Mouse (Mus musculus) brown adipose tissue, adult 24 weeks (tissue): ENCODE measurements around the gene Klhdc9. TPM values are rescaled to one million over a fixed set of nuclear protein-coding genes. Genes with fewer than 3 reads are reported as not detected.

Source experiments
- H3K27ac ChIP-seq: fragments of 200-500 bp; replicated peaks from 2 replicates; pipeline ENCODE4 v1.5.1; 2012; ENCODE audit warnings: low read depth, mild to moderate bottlenecking, low read length
- H3K4me1 ChIP-seq: fragments of 200-500 bp; 2 replicates; pipeline ENCODE4 v1.6.1; 2012; ENCODE audit warnings: low read length, mixed read lengths; ENCODE audit not compliant: control insufficient read depth, insufficient read depth, insufficient read length
- H3K4me3 ChIP-seq: fragments of 200-500 bp; 2 replicates; pipeline ENCODE4 v1.5.1; 2012; ENCODE audit warnings: low read depth, mild to moderate bottlenecking, low read length, moderate library complexity; ENCODE audit not compliant: insufficient read depth
- polyA plus RNA-seq: library from polyadenylated mRNA; stranded (reverse); fragments of >200 nt; gene quantifications from 2 replicates; pipeline ENCODE4 v1.2.4, GENCODE M21; 2012; ENCODE audit not compliant: missing spikeins, insufficient read depth, insufficient read length

The Klhdc9 gene
- polyA plus RNA-seq, 1 experiment, result not detected

- H3K4me3 ChIP-seq, result no peak overlapping the region
- H3K4me1 ChIP-seq, result no peaks in the 10 kb centered on the region
- no peak overlapping the region for H3K27ac ChIP-seq
Measured at GRCm38 (mm10) chr1:171372880-171373279, 12.3 kb upstream of the Klhdc9 start.

GRCm38 (mm10) chr1:171369845-171370556 lies 9.4 kb upstream of the Klhdc9 start, which contains the start of gene Nectin4:
Gene Nectin4 (plus strand): TSS chr1:171370099.
- Histone ChIP-seq H3K4me3 (no peak within 1 kb of the TSS), H3K27ac (no peak within 1 kb of the TSS)

GRCm38 (mm10) chr1:171365934-171366333 lies 5.3 kb upstream of the Klhdc9 start:
- Histone ChIP-seq H3K4me3 (no peak overlapping the region), H3K27ac (no peak overlapping the region), H3K4me1 (no peaks in the 10 kb centered on the region)

More at GRCm38 (mm10) chr1:171369845-171370556, 9.4 kb upstream of the Klhdc9 start, which contains the start of gene Nectin4:
- H3K4me1 ChIP-seq, result no peaks in the 10 kb centered on the region

- Histone ChIP-seq H3K4me1 (no peaks in the 10 kb centered on the region; the same call in 1 of the 2 replicates), H3K27ac (no peak overlapping the region), H3K4me3 (peak overlapping the region; percentile 55)
Measured at GRCm38 (mm10) chr1:171361106-171362103, 807 bp upstream of the Klhdc9 start.

GRCm38 (mm10) chr1:171360253-171360652 lies 345 bp downstream of the Klhdc9 start:
- Histone ChIP-seq H3K4me3 (peak overlapping the region; percentile 55), H3K27ac (no peak overlapping the region), H3K4me1 (no peaks in the 10 kb centered on the region; the same call in 1 of the 2 replicates)

GRCm38 (mm10) chr1:171358421-171358820 lies 2.2 kb downstream of the Klhdc9 start:
- Histone ChIP-seq H3K4me1 (no peaks in the 10 kb centered on the region; the same call in 1 of the 2 replicates), H3K4me3 (no peak overlapping the region), H3K27ac (no peak overlapping the region)

GRCm38 (mm10) chr1:171356814-171357213 lies 3.8 kb downstream of the Klhdc9 start:
- Histone ChIP-seq H3K4me1 (no peaks in the 10 kb centered on the region; the same call in 1 of the 2 replicates), H3K27ac (no peak overlapping the region), H3K4me3 (no peak overlapping the region)

- Histone ChIP-seq H3K4me3 (no peak overlapping the region), H3K4me1 (no peaks in the 10 kb centered on the region; the same call in 1 of the 2 replicates), H3K27ac (no peak overlapping the region)
Measured at GRCm38 (mm10) chr1:171355812-171356340, 4.7 kb downstream of the Klhdc9 start.

- H3K27ac ChIP-seq, result no peak overlapping the region
- H3K4me1 ChIP-seq, result peaks cover 6% of the 10 kb centered on the region; the same call in 1 of the 2 replicates
- no peak overlapping the region for H3K4me3 ChIP-seq
Measured at GRCm38 (mm10) chr1:171349210-171349609, 11.4 kb downstream of the Klhdc9 start.

GRCm38 (mm10) chr1:171348665-171349064 lies 11.9 kb downstream of the Klhdc9 start:
- Histone ChIP-seq H3K4me1 (peaks cover 6% of the 10 kb centered on the region; the same call in 1 of the 2 replicates), H3K27ac (no peak overlapping the region), H3K4me3 (no peak overlapping the region)

- H3K4me1 ChIP-seq, result peaks cover 6% of the 10 kb centered on the region; the same call in 1 of the 2 replicates
- peak overlapping the region; percentile 52; the same call in 1 of the 2 replicates for H3K27ac ChIP-seq
- H3K4me3 ChIP-seq, result peak overlapping the region; percentile 79
Measured at GRCm38 (mm10) chr1:171346095-171346450, 14.5 kb downstream of the Klhdc9 start.

- Histone ChIP-seq H3K4me1 (peaks cover 6% of the 10 kb centered on the region; the same call in 1 of the 2 replicates), H3K4me3 (peak within 1 kb of the TSS; percentile 79), H3K27ac (peak within 1 kb of the TSS; percentile 52)
Measured at GRCm38 (mm10) chr1:171345225-171346094, 15.1 kb downstream of the Klhdc9 start, which contains the start of the genes Nit1 and Pfdn2. Gene Nit1 (minus strand): TSS chr1:171345646. Gene Pfdn2 (plus strand): TSS chr1:171345670.

- Histone ChIP-seq H3K4me3 (peak overlapping the region; percentile 79), H3K27ac (peak overlapping the region; percentile 24), H3K4me1 (peaks cover 6% of the 10 kb centered on the region; the same call in 1 of the 2 replicates)
Measured at GRCm38 (mm10) chr1:171344715-171345114, 15.9 kb downstream of the Klhdc9 start.
